Mouse (Mus musculus): ENCODE measurements around the gene Zdhhc7. TPM values are rescaled to one million over a fixed set of nuclear protein-coding genes. Genes with fewer than 3 reads are reported as not detected.

The Zdhhc7 gene
- polyA plus RNA-seq, 1 experiment from 2014 or later, result 36.2 TPM

DNA sequence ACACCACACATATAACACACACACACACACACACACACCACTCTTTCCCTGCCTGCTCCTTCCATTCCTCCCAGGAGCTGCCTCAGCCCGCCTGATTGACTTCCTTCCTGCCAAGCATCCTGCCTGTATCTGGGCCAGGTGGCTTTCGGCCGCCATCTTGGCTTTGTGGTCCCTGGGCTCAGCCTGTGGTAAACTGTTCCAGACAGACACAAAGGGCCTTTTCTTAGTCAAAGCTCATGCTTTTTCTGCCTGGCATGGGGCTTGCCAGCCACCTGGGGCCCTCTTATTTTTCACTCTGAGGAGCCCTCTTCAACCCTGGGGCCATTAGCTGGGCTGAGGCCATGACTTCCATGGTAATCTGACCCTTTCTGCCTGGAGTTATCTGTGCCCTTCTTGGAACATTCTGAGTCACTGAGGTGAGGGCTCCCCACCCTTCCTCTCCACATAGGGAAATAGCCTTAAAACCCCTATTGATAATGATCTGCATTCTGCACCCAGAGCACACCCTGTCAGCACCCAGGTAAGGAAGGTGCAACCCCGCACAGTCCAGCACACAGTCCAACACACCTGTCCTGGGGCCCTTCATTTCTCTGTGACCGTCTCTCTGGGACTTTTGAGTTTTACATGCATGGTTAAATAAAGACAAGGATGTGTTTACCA is 68.6 kb downstream of the Zdhhc7 start:
- Histone ChIP-seq H3K27me3 (ENCODE audit: insufficient read depth, low read length) (no peaks in the 10 kb centered on the region), H3K36me3 (ENCODE audit: insufficient read depth, low read length) (no peaks in the 10 kb centered on the region), H3K9ac (replicated peaks; ENCODE audit: low read length) (no peak overlapping the region), H3K9me3 (ENCODE audit: low read length) (no peaks in the 10 kb centered on the region), H3K4me2 (replicated peaks; ENCODE audit: low read depth, low read length) (no peak overlapping the region), H3K4me1 (ENCODE audit: insufficient read depth, low read length) (peaks cover 19% of the 10 kb centered on the region; the same call in 1 of the 2 replicates), H3K4me3 (ENCODE audit: low read length) (no peak overlapping the region), H3K27ac (ENCODE audit: low read length) (no peak overlapping the region)
- WGBS, result 81% methylated on average over 5 of the region's 5 CpGs
- no peak for ATAC-seq (ENCODE audit: low FRiP score, low TSS enrichment)

Other genes with a start within 250 kb of the Zdhhc7 start
- 20.4 and 22.4 TPM in 2 replicates for gene Klhl36, start 239.2 kb downstream of the Zdhhc7 start, polyA plus RNA-seq (2015; fragmentation: Nextera tagmentation; extraction: Ambion mirVana)
- 194 and 197 TPM in 2 replicates for gene Usp10, start 191.1 kb downstream of the Zdhhc7 start, polyA plus RNA-seq (2015; fragmentation: Nextera tagmentation; extraction: Ambion mirVana)
- 2.9 and 7.7 TPM in 2 replicates for gene Gm20388, start 190.6 kb downstream of the Zdhhc7 start, polyA plus RNA-seq (2015; fragmentation: Nextera tagmentation; extraction: Ambion mirVana)
- gene Crispld2, start 109.0 kb downstream of the Zdhhc7 start, polyA plus RNA-seq (2015; fragmentation: Nextera tagmentation; extraction: Ambion mirVana), result 8.7 and 10.1 TPM in 2 replicates
- gene 6430548M08Rik, start 12.7 kb upstream of the Zdhhc7 start, polyA plus RNA-seq (2015; fragmentation: Nextera tagmentation; extraction: Ambion mirVana), result 5.3 and 6.7 TPM in 2 replicates
- gene Fam92b, start 76.0 kb upstream of the Zdhhc7 start, polyA plus RNA-seq (2015; fragmentation: Nextera tagmentation; extraction: Ambion mirVana), result 0.14 and 0.22 TPM in 2 replicates
- gene Gse1, start 127.0 kb upstream of the Zdhhc7 start, polyA plus RNA-seq (2015; fragmentation: Nextera tagmentation; extraction: Ambion mirVana), result 6.7 and 7.9 TPM in 2 replicates